Mouse (Mus musculus) c-Kit-positive CD71-positive TER-119-positive erythroid progenitor cells, embryonic 14.5 days (primary cell): Measurements from ENCODE around the gene AK157302.
"Not testable (repeated sequence)": the region's sequence is repeated elsewhere in the genome, so short reads cannot be mapped to it uniquely, and the experiment has no call there.

ENCODE experiments used
- DNase-seq: peaks from one replicate; pipeline ENCODE4 v3.0.0-alpha.2; 2013; ENCODE audit warnings: low spot score

The AK157302 gene

GRCm38 (mm10) chr13:21495080-21495479, at the start of gene AK157302:
Gene AK157302 (plus strand): TSS chr13:21495223.
- DNase-seq: no peak

- DNase-seq: no peak
These were observed 48.2 kb upstream of the AK157302 start for GRCm38 (mm10) chr13:21446796-21447195.

DNA sequence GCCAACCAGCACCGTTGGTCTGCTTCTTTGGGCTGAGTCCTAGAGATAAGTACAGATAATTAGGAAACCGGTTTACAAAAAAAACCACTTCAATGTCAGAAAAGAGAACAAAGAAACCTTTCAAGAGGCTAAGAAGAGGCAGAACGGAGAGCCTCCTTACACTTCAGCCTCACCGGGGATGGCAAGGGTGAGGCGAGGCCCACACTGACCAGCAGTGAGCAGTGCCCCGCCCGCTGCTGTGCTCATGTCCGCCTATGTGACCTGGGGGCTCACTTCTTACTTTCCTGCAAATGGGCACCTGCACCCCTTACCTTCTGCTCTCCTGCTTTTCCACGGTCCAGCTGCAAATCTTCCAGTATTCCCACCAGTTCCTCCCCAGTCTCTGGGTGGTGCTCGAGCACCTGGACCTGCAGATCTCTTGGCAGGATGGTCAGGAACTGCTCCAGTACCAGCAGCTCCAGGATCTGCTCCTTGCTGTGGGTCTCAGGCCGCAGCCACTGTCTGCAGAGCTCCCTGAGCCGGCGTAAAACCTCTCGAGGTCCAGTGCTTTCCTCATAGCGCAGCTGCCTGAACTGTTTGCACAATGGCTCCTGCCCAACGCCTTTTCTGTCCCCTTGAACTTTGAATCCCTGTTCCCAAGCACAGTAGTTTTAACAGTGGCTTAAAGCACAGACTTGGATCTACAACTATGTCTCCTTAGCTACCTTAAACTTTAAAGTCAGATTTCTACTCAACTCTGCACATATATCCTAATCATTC, 47.0 kb upstream of the AK157302 start:
- no peak for DNase-seq

DNA sequence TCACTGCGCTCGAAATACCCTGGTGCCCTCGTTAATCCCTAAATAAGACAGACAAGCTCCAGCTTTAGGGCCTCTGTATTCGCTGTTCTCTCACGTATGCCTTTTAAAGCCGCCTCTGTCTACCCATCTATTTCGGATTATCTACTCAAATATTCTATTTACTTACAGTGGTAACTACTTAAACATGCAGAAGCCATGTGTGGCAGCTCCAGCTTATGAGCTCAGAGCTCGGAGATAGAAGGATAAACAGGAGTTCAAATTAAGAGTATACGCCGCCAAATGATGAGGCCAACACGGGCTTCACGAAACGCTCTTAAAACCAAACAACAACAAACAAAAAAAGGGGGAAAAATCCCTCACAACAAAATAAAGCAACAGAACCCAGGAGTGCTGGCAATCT, 42.0 kb upstream of the AK157302 start:
- DNase-seq: no peak

DNA sequence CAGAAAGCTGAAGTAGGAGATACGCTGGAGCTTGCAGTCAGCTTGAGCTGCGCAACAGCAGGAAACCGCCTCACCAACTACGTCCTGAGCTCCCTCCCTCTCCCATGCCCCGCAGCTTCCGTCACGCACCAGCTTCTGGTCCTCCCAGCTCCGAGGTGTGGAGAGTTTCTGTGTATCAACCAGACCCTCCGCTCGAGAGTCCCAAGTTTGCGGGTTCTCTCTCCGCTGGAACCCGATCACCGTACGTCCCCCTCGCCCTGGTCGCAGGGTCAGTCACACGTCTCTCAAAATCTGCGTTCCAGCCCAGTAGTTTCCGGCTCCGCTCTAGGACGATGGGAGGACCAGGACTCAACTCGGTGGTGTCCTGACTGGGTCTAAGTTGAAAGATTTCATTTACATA, 41.6 kb upstream of the AK157302 start, which contains the start of gene Zscan26:
TSS of gene Zscan26 (minus strand) at position 282 of the 400 bp plus-strand sequence.
- DNase-seq: peak; percentile 71

DNA sequence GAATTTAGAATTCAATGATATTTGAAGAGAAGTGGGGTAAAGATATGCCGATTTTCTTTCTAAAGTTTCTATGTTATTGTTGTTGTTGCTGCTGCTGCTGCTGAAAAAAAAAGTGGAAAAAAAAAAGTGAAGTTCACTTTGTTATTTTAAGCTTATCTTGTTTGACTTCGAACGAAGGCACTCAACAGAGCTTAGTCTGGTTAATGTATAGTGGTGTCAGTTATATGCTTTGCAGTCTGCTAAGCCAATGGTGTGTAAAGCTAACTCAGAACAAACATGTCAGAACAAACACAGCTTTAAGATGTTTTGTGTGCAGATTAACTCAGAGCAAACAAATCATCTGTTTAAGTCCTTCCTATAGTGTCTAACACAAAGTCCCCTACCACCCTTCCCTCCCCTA, 40.9 kb upstream of the AK157302 start:
- DNase-seq: no peak

DNA sequence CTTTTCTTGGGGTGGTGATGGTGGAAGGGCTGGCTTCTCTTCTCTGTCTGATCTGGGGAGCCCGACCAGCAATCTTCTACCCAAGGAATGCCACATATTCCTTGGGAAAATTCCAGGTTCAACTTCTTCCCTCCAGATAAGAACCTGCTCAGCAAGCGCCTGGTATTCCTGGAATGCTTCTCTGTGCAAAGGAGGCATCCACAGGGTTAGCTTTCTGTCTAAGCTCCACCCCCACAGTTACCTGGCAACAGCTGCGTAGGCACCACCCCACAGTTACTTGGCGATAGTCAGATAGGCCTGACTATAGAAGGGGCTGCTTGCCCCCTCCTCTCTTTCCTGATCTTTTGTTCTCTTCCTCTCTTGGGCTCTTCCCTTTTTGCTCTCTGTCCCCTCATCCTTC, 38.7 kb upstream of the AK157302 start:
- no peak for DNase-seq

DNA sequence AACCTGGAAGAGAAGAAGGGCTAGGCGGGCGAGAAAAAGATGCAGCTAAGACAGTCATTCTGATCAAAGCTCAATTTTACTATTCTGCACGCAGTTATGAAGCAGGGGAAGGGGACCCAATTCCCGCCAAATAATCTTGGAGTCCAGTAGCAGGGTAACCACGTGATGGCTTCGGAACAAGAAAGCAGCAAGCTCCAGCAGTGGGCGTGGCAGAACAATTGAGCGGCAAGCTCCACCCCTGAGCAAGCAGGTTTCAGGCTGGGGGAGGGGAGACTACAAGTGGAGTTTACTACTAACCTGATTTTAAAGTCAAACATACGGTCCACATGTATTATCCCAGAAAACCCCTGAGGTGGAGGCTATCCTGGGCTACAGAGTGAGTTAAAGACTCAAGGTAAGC, 32.5 kb upstream of the AK157302 start:
- DNase-seq: not testable (repeated sequence)

- DNase-seq: no peak
These were observed 27.7 kb upstream of the AK157302 start for GRCm38 (mm10) chr13:21467336-21467735.

DNA sequence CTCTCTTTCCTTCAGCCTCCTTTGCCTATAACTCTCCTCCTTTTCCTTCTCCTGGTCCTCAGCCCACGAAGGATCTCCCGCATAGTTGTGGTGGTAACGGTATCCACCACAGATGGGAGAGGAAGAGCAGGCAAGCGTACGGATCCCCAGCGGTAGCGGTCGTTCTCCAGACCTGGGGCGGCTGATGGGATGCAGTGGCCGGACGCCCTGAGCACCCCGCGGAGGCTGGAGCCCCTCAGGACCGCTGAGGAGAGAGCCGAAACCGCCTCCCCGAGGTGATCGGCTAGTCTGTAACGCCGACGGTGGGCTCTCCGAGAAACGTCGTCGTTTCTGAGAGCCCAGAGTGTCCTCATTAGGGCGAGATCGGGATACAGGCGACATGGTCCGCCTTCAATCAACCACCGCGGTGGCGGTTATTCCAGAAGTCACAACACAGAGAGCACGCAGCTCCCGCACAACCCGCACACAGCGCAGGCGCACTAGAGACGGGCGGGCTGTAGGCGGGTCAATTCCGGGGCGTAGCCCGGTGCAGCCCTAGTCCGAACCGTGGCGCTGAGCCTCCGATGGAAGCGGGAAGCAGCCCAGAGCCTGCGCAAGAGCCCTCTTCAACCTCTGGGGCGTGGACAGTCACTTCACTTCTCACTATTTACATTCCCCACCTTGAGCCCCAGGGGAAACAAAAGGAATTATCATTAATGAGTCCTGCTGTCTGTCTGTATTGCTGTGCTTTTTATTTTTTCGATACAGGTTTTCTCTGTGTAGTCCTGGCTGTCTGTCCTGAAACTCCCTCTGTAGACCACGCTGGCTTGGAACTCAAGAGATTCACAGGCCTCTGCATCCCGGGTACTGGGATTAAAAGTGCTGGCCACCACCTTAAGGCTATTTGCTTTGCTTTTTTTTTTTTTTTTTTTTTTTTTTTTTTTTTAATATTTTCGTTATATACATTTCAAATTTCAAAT, 26.7 kb upstream of the AK157302 start, which contains the start of gene Nkapl:
TSS of gene Nkapl (minus strand) at position 449 of the 959 bp plus-strand sequence.
- DNase-seq: peak; percentile 92

DNA sequence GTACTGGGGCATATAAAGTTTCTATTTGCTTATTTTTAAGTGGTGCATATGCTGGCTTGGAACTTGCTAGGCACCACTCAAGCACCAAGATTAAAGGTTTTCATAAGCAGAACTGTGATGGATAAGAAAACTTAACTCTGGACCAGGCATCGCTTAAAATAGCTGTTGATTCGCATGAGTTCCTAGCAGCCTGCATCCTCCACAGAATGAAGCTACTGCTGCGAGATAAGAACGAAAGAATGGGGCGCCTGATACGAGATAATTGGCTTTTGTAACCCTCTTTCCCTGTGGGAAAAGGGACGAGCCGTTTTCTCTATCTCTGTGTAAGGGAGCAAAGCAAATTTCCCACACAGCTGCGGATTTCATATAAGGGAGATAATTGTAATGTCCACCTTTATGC, 25.9 kb upstream of the AK157302 start:
- no peak for DNase-seq

DNA sequence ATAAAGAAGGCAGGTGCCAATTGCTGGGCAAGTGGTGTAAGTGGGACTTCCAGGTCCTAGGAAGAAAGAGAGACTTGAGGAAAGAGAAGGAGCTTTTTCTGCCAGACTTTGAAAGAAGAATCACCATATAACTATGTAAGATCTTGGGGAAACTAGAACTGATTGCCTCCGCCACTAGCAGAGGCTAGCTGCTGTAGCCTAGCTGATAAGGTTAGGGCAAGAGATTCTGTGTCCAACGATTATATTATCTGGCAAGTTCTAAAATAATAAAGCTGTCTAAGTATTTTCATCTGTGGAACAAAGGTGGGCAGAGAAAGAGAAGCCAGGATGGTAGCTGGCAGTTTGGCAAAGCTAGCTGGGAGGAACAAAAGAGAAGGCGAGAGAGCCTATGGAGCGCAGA, 22.6 kb upstream of the AK157302 start:
- DNase-seq: peak; percentile 49

DNA sequence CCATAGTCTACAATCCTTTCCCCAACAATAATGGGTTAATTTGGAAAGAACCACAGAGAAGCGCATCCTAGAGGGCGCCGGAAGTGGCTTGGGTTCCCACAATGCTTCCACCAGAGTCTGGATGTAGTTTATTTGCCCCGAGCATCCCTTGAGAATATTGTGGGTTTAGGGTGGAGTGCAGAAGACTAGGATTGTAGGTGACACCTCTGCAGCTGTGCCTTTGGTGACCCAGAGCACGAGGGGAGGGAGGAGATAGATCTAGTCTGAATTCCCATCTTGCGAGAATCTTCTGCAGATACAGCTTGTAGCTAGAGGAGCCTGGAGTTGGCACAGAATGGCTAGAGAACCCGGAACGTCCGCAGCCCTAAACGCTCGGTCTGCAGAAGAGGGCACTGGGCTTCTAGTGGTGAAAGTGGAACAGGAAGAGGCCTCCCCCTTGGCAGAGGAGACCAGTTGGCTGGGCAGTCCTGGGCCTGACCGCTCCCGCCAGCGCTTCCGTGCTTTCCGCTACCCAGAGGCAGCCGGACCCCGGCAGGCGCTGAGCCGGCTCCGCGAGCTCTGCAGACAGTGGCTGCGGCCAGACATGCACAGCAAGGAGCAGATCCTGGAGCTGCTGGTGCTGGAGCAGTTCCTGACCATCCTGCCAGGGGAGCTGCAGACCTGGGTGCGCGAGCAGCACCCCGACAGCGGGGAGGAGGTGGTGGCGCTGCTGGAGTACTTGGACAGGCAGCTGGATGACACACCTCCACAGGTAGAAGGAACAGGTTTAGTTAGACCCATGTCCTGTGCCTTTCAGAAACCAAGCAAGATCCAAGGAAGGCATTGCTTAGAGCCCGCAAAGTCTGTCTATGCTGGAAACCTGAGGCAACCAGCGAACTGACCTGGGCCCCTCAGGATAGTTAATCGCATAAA, 16.0 kb upstream of the AK157302 start, which contains the start of the genes Zkscan4 and Gm10065:
TSS of gene Zkscan4 (plus strand) at position 149 of the 912 bp plus-strand sequence.
TSS of gene Gm10065 (minus strand) at position 683 of the 912 bp plus-strand sequence.
- DNase-seq: not testable (repeated sequence)

DNA sequence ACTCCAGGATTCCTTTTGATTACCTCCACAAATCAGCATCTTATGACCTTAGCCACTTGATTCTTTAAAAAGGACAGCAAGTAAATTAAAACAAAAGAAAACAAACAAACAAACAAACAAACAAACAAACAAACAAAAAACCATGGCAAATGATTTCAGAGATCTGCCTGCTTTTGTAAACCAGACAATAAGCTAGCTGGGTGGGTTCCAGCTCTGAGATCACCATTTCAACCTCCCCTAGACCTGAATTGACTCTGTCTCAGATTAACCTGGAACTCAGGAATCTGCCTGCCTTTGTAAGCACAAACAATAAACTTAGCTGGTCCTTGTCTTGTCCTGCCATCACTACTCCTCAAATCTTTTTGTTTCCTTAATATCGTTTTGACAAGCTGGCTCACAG, 8.1 kb upstream of the AK157302 start:
- no peak for DNase-seq

DNA sequence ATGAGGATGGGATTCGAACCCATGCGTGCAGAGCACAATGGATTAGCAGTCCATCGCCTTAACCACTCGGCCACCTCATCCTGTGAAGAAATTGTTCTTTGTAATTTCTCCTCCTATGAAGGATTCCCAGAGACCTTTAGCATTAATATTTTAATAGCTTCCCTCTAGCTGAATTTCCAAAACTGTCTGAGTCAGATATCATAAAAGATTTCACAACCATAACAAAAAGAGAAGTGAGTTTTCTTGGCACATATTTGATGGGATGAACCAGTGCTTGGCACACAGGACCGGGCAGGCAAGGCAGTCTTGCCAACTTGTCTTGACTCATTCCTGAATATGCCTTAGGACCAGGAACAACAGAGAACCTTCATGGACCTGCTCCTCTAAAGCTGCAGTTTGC, 2.2 kb upstream of the AK157302 start:
- no peak for DNase-seq

GRCm38 (mm10) chr13:21501182-21501581, 6.2 kb downstream of the AK157302 start, which contains the start of gene Gm11273:
Gene Gm11273 (minus strand): TSS chr13:21501418.
- DNase-seq: not testable (repeated sequence)

DNA sequence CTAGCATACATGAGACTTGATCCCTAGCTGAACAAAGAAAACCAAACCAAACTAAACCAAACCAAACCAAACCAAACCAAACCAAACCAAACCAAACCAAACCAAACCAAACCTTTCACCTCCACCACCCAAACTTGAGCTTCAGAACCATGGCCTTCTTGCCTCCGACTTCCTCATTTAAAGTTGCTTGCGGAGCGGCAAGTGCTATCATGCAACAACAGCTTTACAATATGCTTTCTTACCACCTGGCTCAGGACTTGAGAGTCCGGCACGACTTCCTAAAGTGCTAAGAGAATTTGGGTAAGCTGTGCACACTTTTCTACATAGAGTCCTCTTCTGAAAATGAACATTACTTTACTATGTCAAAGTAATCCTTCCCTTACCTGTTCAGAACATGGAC, 7.3 kb downstream of the AK157302 start:
- DNase-seq: no peak

DNA sequence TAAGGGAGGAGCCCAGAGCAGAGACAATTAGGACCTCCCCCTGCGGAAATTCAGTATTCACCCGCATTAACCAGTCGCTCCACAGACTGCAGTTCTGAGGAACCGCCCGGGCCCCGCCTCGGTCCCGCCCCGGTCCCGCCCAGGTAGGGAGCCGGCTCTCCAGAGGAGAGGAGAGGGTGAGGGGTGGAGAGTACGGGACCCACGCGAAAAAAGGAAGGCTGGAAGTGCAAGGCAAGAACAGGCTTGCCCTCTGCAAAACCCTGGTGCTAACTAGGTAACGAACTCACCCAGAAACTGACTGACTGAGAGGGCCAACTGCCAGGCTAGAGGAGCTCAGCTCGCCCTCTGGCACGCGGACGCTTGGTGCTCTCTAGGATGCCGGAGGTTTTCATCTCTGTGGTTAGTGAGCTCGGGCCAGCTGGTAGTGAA, 11.2 kb downstream of the AK157302 start:
- DNase-seq: peak; percentile 88

DNA sequence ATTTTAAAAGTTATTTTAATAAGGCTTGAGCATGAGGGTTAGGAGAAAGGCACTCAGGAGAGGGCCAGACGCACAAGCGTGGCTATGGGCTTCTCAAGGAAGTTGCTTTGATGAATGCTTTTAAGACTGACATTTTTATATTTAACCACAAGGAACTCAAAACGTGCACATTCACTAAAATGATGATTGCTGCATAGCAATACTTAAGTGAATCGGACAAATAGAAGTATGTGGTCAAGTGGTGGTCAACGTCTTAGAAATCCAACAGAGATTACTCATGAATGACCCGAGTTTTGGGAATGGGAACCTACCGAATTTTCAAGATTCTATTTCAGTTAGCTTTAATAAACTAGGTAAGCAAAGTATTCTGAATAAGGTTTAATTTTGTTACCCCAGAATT, 35.1 kb downstream of the AK157302 start:
- DNase-seq: peak; percentile 13

GRCm38 (mm10) chr13:21530781-21531201, 35.8 kb downstream of the AK157302 start, which contains the start of gene Zkscan8:
Gene Zkscan8 (minus strand): TSS chr13:21531120.
- DNase-seq: peak; percentile 81

GRCm38 (mm10) chr13:21542708-21543107, 47.7 kb downstream of the AK157302 start, which contains the start of gene Olfr1366:
Gene Olfr1366 (minus strand): TSS chr13:21542808.
- DNase-seq: no peak
